Mouse (Mus musculus): ENCODE data around the gene Rbms3.

Rbms3 gene

DNA sequence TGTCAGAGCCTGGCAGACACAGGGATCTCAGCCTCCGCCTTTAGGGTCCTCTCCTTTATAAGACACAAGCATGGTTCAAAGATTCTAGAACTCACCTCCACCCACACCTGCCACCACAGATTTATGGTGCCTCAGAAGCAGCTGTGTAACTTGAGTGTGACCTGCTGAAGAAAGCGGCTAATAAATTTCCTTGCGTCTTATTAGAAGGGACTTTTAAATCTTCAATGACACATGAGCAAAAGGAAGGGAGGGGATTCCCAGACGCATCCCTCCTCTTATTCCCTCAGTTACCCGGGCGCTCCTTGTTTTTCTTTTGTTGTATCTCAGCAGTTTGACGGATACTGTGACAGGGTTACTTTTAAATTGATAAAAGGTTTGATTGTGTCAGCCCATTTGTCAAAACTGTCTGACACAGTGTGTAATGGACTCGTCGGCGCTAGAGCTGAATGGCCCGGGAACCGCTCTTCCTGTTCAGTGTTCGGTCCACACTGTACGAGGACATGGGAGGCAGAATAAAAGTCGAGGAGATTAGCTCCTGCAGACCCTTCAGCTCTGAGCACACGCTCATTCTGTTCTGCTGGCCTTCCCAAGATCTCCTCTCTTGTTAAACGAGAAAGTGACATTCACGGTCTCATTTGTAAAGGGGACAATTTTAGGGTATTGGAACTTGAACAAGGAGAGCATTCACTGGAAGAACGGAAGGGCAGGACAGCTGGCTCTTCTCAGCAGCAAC lies 527.3 kb downstream of the Rbms3 start:
- no peak for DNase-seq (ENCODE audit: low spot score)

DNA sequence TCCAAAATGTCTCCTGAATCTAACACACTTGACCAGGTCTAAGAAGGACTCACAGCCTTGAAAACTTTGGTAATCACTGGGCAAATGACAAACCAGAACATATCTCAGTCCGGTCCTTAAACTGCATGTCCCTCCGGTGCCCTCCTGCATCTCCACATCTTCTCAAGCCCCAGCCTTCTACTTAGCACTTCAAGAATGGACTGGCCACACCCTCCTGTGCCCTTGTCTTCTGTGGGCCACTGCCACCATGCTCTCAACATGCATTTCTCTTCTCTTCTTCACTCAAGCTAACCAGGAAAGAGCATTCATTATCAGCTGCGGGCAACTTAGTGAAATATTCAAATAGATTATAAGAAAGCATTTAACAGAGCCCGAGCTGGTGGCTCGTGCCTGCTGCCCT lies 529.5 kb downstream of the Rbms3 start:
- no peak for DNase-seq (ENCODE audit: low spot score)

DNA sequence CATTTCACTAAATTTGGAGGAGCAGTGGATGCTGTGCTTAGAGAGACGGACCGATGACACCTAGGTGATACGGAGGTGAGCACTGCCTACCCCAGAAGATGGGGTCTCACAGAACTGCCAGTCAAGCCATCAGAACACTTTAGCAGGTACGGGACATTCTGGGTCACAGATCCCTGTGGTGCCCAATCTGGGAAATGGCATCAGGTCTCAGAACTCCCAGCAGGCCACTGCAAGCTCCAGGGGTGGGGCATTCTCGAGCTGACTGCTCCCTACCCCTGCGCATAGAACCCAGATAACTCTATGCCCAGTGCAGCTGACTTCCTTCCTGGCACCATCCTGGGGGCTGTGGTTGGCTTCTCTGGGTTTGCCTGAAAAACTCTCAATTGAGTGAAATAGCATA lies 536.2 kb downstream of the Rbms3 start:
- DNase-seq (ENCODE audit: low spot score) = no peak

DNA sequence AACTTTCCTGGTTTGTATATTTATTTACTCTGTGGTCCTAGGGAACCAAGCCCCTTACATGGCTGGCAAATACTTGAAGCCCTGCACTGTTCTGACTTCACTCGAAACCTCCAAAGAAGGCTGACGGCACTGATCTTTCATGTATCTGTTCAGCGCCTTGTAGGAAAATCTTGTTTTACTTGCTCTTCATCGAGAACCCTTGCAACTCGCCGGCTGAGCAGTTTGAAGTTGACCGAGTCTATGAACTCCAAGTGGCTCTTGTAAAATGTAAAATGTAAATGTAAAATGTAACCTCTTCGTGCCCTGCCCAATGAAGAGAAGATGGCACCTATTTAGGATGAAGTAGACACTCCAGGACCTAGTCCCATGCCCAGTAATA lies 537.5 kb downstream of the Rbms3 start:
- DNase-seq (ENCODE audit: low spot score) = no peak

DNA sequence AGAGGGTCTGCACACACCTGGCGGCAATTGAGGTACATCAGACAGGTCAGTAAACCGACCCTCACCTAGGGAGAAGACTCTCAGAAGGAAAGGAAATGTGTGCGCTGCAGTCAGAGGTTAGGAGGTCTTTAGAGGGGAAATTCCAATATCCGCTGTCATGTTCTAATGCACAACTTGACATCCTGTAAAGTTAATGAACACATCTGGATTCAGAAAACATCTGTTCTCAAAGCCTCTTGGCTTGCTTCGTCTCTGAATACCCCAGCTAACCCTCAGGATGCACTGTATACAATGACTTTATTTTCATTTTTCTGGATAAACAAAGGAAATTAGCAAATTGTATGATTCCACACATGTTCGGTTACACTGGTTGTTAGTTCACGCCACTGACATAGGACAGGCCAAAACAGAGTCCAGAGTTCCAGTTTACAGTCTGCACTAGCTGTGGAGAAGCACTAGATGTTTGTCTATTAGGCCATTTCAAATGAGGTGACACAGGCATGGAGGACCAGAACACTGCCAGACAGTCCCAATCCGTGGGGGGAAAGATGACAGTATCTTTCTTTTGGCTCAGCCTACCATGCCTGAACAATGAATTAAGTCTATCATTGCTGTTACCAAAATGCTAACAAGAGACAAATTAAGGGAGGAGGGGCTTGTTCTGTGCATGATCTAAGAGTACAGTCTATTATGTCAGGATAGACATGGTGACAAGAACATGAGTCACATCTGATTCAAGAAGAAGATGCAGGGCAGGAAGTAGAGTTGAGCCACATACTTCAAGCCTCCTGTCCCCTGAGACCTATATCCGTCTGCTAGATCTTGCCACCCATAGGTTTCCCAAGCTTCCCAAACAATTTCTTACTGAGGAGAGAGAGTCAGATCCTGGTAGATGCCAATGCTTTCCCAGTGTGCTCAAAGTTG lies 538.2 kb downstream of the Rbms3 start:
- DNase-seq (ENCODE audit: low spot score) = no peak

DNA sequence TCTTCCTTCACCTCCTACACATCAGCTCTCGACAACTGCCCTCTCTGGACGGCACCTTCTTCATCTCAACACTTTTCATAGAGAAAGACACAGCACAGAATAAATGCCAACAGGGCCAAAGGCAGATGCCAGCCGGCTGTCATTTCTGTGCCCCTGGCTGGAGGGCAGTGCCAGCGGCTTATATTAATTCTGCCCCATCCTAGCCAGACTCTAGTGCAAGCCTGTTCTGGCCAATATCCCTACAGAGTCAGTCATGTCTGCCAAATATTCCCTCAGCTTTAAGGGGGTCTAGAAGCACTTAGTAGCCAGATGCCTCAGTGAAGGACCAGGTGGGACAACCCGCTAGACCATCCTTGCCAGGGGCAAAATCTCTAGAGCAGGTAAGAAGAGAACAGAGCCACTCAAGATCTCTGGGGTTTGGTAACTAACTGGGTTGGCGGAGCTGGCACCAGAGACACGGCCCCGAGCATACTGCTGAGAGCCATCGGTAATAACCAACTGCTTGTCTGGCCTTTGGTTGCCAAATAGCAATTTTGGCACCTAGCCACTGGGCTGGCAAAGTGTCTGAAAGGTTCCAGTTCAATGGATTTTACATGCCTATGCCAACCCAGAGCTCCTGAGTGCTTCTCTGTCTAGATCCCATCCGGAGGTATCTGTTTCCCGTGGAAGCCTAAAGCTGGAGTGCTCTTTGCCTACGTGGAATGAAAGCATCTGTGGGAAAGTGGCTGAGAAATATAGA lies 540.1 kb downstream of the Rbms3 start:
- DNase-seq (ENCODE audit: low spot score) = no peak

DNA sequence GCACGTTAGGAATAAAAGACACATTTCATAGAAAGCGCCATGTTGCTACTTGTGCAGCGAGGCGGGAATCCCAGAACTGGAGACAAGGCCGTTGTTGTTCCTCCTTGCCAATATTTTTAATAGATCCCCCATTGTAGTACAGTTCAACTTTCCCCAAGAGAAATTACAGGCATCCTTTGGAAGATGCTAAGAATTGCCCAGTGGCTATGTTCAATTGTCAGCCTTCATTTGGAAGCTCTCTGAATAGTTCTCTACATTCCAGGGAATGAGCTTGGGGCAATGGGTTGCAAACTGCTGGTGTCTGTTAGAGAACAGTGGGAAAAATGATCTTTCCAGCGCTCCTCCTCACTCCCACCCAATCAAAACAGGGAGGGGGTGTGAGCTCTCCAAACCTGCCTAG lies 541.4 kb downstream of the Rbms3 start:
- no peak for DNase-seq (ENCODE audit: low spot score)

DNA sequence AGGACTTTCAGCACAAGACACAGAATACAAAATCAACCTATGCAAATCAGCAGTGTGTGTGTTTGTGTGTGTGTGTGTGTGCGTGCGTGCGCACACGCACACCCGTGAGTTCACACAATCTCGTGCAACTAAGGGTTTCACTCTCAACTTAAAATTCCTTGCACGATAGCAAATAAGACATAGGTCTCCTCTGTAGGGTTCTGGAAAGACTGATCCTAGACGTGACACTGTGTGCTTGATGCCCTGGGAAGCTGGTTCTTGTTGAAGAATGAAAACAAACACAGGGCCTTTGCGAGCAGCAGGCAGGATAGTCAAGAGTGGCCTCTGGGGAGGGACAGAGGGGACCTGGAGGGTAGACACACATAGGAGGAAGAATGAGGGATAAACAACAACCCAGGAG lies 544.0 kb downstream of the Rbms3 start:
- no peak for DNase-seq (ENCODE audit: low spot score)

DNA sequence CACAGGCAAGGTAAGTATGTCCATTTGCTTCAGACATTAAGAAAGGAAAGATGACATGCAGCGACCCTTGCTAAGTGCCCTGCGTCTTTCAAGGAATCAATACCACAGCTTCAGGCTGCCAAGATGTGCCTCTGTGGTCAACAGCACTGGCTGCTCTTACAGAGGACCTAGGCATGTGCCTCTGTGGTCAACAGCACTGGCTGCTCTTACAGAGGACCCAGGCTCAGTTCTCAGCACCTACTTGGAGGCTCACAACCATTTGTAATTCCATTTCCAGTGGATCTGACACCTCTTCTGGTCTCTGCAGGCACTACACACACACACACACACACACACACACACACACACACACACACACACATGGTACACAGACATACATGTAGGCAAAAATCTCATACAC lies 545.2 kb downstream of the Rbms3 start:
- DNase-seq (ENCODE audit: low spot score) = no peak

DNA sequence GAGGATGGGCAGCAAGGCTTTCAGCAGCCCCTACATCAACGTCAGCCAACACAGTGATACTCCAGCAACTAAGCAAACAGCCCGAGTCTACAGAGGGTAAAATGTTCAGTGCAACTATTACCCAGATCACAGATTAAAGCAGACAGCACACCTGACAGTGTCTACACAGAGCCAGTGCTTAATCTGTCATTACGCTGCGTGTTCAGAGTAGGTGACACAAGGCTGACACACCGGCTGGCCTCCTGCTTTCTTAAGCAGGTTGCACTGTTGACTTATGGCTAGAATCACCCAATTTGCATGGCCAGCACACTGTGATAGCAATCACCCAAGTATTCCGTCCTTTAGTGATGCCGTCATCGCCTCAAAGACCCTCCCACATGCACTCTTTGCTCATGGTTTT lies 550.2 kb downstream of the Rbms3 start:
- DNase-seq (ENCODE audit: low spot score) = no peak

DNA sequence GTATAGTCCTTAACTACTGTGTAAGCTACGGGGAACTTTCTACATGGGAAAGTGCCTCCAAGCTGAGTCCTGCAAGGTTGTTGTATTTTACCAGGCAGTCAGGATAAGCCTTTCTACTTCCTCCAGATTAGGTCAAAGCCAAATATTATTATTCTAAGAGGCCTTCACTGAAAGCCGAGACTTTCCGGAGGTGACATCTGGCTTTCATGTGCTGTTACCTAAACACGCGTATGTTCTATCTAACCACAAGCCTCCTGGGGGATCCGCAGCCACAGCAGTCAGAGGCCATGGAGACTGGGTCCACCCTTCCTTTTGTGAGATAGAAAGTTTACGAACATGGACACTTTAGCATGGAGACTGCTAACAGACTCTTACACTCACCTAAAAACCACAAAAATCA lies 552.2 kb downstream of the Rbms3 start:
- no peak for DNase-seq (ENCODE audit: low spot score)

DNA sequence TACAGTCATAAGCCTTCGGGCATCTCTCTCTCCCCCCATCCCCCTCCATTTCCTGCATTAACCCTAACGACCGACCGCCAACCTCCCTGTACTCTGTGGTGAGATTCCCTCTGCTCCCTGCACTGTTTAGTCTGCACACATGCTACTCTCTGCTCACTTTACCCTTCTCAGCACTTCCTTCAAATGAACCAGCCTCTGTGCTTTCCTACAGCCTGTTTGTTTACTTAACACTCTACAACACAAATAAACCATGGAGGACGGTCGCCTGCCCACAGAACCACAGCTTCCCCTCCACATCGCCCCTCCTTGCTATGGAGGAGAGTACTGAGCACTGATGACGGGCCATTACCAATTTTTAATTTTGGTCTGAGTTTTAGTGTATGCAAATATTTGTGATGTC lies 552.9 kb downstream of the Rbms3 start:
- no peak for DNase-seq (ENCODE audit: low spot score)

DNA sequence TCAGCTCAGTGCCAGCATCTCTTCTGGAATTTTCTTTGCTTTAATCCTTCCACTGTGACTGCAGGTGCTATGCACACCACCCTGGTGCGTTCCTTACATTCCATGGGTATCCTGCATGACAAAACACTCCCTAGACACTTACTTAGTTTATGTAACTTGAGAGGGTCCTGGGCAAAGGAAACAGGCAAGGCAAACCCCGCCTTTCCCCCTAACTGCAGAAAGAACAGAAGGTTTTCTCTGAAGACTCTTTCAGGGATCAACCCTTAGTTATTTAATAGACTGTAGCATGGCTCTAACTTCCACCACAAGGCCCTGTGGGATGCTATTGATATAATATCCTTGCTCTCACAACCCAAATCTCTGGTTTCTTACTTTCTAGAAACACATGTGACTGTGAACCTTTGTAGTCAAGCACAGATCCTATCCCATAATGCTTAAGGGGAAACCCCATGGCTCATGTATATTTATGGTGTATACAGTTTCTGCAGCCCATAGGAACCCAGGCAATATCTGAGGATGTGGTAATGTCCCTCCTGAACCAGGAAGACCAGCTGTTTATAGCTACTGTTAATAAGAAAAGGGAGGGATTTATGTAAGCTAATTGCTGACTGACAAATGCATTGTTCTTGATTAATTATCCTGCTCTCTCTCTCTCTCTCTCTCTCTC lies 557.1 kb downstream of the Rbms3 start:
- DNase-seq (ENCODE audit: low spot score) = no peak

DNA sequence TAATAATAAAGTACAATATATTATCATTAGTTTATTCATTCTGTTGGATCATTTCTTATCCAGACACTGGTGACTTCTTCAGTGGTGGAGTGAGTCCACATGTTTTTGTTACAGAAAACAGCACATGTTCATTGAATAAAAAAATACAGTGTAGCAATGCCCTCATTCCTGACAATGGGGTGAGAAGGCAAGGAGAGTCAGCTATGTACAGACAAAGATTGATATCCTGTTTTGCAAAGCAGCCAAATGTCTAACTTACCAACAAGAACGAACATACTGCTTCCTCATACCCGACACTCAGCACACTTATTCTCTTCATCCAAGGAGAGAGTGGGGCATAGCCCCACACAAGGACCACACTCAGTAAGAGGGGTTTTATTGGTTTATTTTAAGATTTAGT lies 559.1 kb downstream of the Rbms3 start:
- DNase-seq (ENCODE audit: low spot score) = no peak

DNA sequence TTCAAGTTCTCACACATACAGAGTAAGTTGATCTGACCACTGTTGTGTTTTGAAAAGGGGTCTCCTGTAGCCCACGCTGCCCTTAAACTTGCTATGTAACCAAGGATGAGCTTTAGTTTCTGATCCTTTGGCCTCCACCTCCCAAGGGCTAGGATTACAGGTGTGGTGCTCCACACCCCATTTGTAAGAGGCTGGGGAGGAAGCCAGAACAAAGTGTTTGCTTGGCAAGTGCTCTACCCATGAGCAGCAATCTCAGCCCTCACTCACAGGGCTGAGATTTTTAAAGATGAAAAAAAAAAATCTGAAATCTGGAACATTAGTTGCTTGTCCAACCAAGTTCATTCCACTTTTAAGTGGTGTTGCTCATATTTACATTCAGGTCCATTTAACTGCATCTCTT lies 560.5 kb downstream of the Rbms3 start:
- no peak for DNase-seq (ENCODE audit: low spot score)

DNA sequence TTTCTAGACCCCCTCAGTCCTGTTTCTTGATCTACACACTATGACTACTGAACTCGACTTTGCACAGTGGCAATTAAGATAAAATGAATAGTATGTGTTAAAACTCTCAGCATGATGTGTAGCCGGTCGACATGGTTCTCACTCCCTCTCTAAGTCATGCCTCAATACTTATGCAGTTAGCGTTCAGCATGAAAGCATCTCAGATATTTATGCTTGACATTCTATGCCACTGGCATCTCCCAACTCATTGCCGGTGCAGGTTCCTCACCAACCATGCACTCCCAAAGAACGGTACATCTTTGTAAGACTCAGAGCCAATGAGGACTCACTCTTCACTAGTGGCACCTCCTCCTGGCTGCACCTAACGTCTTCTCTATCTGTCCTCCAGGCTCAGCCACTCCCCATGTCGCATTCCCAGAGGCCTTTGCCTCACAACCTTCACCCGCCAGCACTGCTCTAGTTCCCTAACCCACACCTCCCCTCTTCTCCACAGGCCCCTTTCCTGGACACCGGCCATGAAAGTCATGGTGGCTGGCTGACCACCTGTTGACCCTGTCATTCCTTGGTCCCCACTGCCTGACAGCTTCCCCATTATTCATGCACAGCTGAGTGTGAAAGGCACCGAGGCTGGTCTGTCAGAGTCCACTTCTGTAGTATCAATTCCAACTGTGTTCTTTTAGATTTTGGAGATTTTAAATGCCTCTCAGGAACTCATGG lies 561.9 kb downstream of the Rbms3 start:
- DNase-seq (ENCODE audit: low spot score) = no peak

DNA sequence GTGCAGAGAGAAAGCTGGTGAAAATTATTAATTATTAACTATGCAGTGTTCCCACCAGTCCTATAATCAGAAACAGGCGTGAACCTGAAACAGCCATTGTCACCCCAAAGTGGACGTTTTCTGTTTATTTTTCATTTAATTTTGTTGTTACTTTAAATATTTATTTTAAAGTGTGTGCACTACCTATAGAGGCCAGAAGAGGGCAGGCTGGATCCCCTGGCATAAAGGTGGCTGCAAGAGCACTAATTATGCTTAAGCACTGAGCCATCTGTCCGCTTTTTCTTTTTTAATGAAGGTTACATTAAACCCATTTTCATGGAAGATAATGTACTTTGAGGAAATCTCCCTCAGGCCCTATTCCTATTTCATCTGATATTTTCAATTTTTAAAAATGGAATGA lies 563.2 kb downstream of the Rbms3 start:
- no peak for DNase-seq (ENCODE audit: low spot score)

DNA sequence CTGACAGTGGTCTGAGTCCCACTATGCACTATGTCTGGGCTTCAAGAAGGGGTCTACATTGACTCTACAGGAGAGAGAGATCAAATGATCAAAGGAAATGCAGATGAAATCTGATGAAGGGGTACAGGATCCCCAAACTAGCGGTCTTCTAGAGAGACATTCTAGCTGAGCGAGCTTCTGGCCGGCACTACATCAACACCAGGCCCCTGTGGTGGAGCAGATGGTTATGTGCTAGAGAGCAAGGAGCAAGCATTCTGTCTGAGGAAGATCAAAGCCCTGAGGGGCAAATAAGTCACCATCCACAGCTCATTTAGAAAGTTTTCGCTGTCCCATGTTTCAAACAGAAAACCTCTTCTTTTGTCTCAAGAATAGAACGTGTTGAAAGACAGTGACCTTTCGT lies 564.1 kb downstream of the Rbms3 start:
- no peak for DNase-seq (ENCODE audit: low spot score)

DNA sequence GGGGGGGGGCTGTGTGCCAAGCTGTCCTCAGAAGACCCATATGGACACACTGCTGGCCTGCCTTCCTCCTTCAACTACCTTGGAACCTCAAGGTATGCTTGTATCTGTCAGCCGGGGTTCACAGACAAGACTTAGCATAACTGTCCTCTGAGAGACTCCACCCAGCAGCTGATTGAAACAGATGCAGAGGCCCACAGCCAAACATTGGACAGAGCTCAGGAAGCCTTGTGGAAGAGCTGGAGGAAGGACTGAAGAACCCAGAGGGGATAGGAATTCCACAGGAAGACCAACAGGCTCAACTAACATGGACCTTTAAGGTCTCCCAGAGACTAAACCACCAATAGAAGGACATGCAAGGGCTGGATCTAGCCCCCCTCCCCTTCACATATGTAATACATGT lies 570.1 kb downstream of the Rbms3 start:
- DNase-seq (ENCODE audit: low spot score) = no peak

DNA sequence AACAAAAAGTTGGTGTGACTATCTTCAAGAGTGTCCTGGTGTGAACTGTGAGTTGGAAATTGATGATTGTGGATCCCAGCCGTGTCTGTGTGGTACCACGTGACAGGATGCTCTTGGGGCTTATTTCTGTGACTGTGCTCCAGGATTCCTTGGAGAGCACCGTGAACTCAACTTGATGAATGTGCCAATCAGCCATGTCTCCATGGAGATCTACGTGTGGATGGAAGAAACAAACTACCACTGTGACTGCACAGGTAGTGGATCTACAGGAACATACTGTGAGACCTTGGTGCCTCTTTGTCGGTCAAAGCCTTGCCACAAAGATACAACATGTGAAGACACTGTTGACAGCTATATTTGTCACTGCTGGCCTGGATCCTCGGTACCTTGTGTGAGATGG lies 570.6 kb downstream of the Rbms3 start:
- DNase-seq (ENCODE audit: low spot score) = no peak

DNA sequence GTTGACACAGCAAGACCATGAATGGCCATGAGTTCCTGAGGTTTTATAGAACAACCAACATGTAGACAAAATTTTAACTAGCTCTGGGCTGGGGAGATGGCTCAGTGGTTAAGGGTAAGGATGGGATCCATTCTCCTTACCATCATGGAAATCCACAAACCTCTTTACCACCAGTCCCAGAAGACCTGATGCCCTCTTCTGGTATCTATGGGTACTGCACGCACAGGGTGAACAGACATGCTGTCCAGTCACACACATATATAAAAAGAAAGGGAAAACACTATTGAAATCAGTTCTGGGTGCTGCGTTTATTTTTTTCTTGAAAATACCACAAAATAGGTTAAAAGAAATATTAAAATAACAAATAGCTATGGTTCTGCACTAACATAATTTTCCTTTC lies 577.8 kb downstream of the Rbms3 start:
- DNase-seq (ENCODE audit: low spot score) = no peak

DNA sequence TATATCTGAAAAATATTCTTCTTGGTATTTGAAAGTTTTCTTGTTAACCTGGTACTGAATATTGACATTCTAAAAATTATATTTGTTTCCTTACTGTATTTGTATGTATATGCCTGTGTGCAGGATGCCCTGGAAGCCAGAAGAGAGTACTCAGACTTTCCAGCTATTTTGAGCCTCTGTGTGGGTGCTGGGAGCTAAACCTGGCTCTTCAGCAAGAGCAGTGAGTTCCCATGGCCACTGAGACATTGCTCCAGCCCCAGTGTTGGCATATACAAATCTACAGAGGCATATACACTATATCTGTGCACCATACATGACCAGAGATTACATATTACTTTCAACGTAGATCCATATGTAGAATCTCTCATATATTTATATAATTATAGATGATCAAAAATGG lies 581.1 kb downstream of the Rbms3 start:
- DNase-seq (ENCODE audit: low spot score) = no peak
